Mouse (Mus musculus) ovary, postnatal 36 days (tissue): ENCODE data around the gene Dennd6a.
"Not testable (repeated sequence)": the region's sequence is repeated elsewhere in the genome, so short reads cannot be mapped to it uniquely, and the experiment has no call there.

Experiments
- DNase-seq: peaks from one replicate; pipeline ENCODE4 v3.0.0; 2022; ENCODE audit warnings: low spot score, mixed read lengths

Dennd6a gene

DNA sequence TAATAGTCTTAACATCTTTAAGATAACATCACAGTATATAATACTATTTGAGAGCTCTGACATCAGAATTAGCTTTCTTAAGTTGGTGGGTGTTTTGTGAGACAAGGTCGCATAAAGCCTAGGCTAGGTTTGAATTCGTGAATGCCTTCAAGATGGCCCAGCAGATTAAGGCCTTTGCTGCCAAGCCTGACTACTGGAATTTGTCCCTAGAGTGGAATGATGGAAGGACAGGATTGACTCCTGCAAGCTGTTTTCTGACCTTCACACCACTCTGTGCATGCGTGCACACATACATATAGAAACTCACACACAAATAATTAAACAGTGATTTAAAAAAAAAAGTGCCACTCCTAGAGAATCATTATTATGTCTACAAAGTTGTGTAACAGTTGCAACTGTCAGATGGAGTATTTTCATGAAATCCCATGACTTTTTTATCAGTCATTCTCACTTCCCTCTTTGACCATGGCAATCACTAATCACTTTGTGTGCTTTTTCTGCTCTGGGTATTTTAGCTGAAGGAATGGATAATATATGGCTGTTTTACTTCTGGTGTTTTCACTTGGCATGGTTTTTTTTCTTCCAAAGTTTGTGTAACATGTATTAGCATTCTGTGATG lies 69.5 kb downstream of the Dennd6a start:
- no peak for DNase-seq

- no peak for DNase-seq
Observed at GRCm38 (mm10) chr14:26645989-26646650, 72.5 kb downstream of the Dennd6a start.

DNA sequence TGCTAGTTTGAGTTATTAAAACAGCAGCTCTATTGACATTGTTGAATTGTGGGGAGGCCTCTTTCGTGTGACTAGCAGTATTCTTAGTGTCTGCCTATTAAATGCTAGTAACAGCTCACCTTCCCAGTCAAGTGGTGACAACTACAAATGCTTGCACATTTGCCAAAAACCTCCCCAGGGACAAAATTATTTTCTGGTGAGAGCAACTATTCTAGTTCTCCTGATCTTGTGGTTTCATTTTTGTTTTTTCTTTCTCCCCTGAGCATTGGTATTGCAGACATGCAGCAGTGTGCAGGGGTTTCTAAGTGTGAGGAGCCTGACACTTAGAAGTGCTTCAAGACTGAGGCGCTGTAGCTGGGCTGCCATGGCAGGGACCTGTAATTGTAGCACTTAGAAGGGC lies 74.2 kb downstream of the Dennd6a start:
- DNase-seq = no peak

DNA sequence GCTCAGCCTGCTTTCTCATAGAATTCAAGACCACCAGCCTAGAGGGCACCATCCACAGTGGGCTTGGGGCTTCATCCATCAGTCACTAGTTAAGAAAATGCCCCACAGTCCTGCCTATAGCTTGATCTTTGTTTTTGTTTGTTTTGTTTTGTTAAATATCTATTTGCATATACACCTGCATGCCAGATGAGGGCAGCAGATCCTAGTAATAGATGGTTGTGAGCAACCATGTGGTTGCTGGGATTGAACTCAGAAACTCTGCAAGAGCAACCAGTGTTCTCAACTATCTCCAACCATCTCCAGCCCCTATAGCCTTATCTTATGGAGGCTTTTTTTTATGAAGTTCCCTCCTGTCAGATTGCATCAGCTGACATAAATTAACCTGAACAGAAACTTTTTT lies 78.2 kb downstream of the Dennd6a start:
- DNase-seq = no peak

- no peak for DNase-seq
Observed at GRCm38 (mm10) chr14:26658178-26658577, 84.5 kb downstream of the Dennd6a start.

DNA sequence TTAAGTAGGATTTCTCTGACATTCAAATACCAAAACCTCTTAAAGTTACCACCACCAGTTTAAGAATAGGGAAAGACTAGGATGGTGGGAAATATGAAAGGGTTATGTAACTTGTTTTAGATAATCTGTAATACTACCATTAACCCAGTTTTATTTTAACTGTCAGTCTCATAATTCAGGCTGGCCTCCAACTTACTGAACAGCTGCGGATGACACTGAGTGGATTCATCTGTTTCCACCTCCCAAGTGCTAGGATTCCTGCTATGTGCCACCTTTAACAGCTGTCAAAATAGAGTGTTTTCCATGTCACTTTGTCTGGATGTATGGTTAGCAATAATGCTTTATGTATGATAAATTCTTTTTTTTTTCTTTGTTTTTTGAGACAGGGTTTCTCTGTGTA lies 86.6 kb downstream of the Dennd6a start:
- DNase-seq = no peak

DNA sequence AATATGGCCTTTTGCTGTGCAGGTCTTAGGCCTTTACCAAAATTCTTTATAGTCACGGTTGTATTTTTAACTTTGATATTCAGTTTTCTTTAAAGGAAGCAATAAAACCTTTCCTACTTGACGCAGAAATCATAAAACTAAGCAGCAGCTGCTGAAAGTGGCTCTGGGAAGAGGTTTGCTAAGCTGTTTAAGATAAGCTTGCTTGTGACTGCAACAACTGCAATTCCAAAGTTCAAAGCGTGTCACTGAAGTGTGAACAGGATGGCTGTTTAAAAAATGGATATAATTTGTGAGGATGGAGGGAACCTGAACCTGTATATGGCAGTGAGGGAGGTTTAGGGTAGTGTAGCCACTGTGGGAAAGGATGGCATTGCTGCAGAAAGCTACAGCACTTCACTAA lies 88.4 kb downstream of the Dennd6a start:
- no peak for DNase-seq

DNA sequence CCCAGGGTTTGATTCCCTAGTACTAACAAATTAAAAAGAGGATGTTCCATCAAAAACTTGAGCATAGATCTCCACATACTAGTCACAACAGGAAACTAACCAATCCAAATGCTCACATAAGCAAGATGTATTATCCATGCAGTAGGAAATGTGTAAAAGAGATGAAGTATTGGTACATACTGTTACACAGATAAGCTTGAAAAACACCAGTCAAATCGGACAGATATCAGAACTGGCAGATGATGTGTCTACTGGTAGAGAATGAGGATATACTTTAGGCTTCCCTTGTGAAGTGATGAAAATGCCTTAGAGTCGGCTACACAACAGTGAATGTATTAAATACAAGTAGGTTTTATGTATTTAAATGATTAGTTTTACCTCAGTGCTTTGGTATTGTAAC lies 88.8 kb downstream of the Dennd6a start:
- DNase-seq = no peak

DNA sequence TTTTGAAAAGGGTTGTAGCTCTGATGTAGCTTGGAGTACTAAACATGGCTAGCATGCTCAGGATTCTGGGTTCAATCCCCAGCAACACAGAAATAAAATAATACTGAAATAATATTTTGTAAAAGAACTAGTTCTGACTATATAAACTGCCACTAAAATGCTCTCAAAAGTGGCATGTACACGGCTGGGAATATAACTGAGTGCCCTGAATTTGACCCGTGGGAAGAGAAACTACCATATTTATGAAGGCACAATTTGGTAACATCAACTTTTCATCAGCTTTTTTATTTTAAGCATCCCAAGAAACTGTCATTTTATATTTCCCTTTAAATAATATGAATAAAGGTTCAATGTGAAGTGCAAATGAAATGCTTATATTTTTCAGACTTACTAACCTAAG lies 90.2 kb downstream of the Dennd6a start:
- DNase-seq = no peak

- no peak for DNase-seq
Observed at GRCm38 (mm10) chr14:26667991-26668370, 94.3 kb downstream of the Dennd6a start.

- peak; percentile 14 for DNase-seq
Observed at GRCm38 (mm10) chr14:26668371-26669291, 95.0 kb downstream of the Dennd6a start.

- peak; percentile 83 for DNase-seq
Observed at GRCm38 (mm10) chr14:26669292-26670073, 95.8 kb downstream of the Dennd6a start, which contains the start of gene Pde12. Gene Pde12, minus strand, starts transcription at chr14:26669883.

- DNase-seq = no peak
Observed at GRCm38 (mm10) chr14:26670964-26671363, 97.3 kb downstream of the Dennd6a start.

DNA sequence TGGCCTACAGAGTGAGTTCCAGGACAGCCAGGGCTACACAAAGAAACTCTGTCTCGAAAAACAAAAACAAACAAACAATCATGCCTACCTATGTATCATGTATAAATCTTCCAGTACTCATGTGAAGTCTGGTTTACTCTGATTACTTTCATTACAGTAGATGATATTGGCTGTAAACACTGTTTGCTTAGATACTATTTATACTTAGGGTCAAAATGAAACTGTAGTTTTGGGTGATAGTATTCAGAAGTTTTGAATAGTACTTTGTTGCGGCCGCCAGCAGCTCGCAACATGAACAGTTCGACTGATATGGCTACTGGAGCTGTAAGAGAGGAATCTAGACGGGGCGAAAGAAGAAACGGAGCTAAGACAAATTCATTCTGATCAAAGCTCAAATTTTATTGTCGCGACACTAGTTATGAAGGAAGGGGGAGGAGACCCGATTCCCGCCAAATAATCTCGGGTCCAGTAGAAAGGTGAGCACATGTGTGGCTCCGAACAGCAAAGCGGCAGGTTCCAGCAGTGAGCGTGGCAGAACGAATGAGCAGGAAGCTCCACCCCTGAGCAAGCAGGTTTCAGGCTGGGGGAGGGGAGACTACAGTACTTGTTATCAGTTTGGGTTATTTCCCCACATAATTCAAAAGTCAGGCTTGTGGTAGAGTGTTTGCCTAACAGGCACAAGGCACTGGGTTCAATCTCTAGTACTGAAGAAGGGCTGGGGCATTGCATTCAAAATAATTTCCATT lies 98.4 kb downstream of the Dennd6a start:
- DNase-seq = not testable (repeated sequence)

DNA sequence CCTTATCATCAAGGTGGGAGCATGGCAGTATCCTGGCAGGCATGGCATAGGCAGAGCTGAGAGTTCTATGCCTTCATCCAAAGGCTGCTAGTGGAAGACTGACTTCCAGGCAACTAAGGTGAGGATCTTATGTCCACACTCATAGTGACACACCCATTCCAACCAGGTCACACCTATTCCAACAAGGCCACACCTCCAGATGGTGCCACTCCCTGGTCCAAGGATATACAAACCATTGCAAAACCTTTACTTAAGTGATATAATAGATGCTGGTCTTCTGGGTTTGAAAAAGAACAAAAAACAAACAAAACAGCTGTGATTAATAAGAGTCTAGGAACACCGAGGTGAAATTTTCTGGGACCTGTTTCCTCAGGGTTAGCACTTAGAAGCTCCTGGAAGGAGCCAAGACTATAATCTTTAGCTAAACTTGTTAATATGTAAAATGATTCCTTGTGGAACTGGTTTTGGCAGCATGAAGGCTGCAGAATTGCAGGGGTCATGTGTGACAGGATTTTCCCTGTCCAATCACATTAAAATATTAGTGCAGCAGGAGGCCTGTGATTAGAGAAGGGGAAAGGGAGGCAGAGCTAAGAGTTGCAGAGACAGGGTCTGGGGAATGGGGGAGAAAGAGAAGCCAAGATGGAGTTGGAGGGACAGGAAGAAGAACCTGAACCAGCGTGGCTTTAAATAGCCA lies 101.0 kb downstream of the Dennd6a start:
- DNase-seq = not testable (repeated sequence)

GRCm38 (mm10) chr14:26675371-26675770 lies 101.7 kb downstream of the Dennd6a start:
- peak; percentile 20 for DNase-seq

GRCm38 (mm10) chr14:26675791-26676190 lies 102.1 kb downstream of the Dennd6a start:
- DNase-seq = no peak
